Mouse (Mus musculus): ENCODE measurements around the gene Scn1a. TPM values are rescaled to one million over a fixed set of nuclear protein-coding genes. Genes with fewer than 3 reads are reported as not detected.
A peak's percentile ranks its signal among the peaks of the same experiment; 100 is the strongest.

Gene Scn1a
- polyA plus RNA-seq, 1 experiment: 1.7 TPM

- Histone ChIP-seq H3K4me1 (ENCODE audit: control insufficient read depth, insufficient read depth, low read length) (no peaks in the 10 kb centered on the region), H3K4me3 (replicated peaks; ENCODE audit: control insufficient read depth, low read depth, low read length) (no peak overlapping the region), H3K27ac (ENCODE audit: control insufficient read depth, insufficient read depth, low read depth, low read length, poor library complexity) (no peak overlapping the region)
- no peak for TF ChIP-seq POLR2A (IDR thresholded peaks at IDR 0.05; ENCODE audit: borderline replicate concordance, control insufficient read depth, low read depth, low read length)
- no peak for TF ChIP-seq CTCF (IDR thresholded peaks at IDR 0.05; ENCODE audit: control insufficient read depth, insufficient read depth, low read length)
- 74% methylated on average over 3 of the region's 3 CpGs for WGBS
These were observed 4.4 kb downstream of the Scn1a start for GRCm38 (mm10) chr2:66436286-66436685.

GRCm38 (mm10) chr2:66409740-66410290 lies 30.8 kb downstream of the Scn1a start:
- H3K4me1 ChIP-seq (ENCODE audit: control insufficient read depth, insufficient read depth, low read length): peaks cover 2% of the 10 kb centered on the region; the same call in 1 of the 2 replicates
- 2% methylated on average over 14 of the region's 14 CpGs for WGBS
- H3K27ac ChIP-seq (ENCODE audit: control insufficient read depth, insufficient read depth, low read depth, low read length, poor library complexity): no peak overlapping the region
- H3K4me3 ChIP-seq (replicated peaks; ENCODE audit: control insufficient read depth, low read depth, low read length): no peak overlapping the region
- TF ChIP-seq POLR2A (IDR thresholded peaks at IDR 0.05; ENCODE audit: borderline replicate concordance, control insufficient read depth, low read depth, low read length) (no peak), CTCF (IDR thresholded peaks at IDR 0.05; ENCODE audit: control insufficient read depth, insufficient read depth, low read length) (peak; percentile 38; the same call in 1 of the 2 replicates)

GRCm38 (mm10) chr2:66408899-66409739 lies 31.5 kb downstream of the Scn1a start:
- TF ChIP-seq CTCF (IDR thresholded peaks at IDR 0.05; ENCODE audit: control insufficient read depth, insufficient read depth, low read length) (no peak), POLR2A (IDR thresholded peaks at IDR 0.05; ENCODE audit: borderline replicate concordance, control insufficient read depth, low read depth, low read length) (no peak)
- Histone ChIP-seq H3K4me1 (ENCODE audit: control insufficient read depth, insufficient read depth, low read length) (peaks cover 2% of the 10 kb centered on the region; the same call in 1 of the 2 replicates), H3K4me3 (replicated peaks; ENCODE audit: control insufficient read depth, low read depth, low read length) (no peak overlapping the region), H3K27ac (ENCODE audit: control insufficient read depth, insufficient read depth, low read depth, low read length, poor library complexity) (no peak overlapping the region)
- 6% methylated on average over 12 of the region's 12 CpGs for WGBS

GRCm38 (mm10) chr2:66408456-66408855 lies 32.2 kb downstream of the Scn1a start:
- H3K4me1 ChIP-seq (ENCODE audit: control insufficient read depth, insufficient read depth, low read length): peaks cover 2% of the 10 kb centered on the region; the same call in 1 of the 2 replicates
- TF ChIP-seq POLR2A (IDR thresholded peaks at IDR 0.05; ENCODE audit: borderline replicate concordance, control insufficient read depth, low read depth, low read length) (no peak), CTCF (IDR thresholded peaks at IDR 0.05; ENCODE audit: control insufficient read depth, insufficient read depth, low read length) (no peak)
- H3K4me3 ChIP-seq (replicated peaks; ENCODE audit: control insufficient read depth, low read depth, low read length): no peak overlapping the region
- 15% methylated on average over 11 of the region's 11 CpGs for WGBS
- H3K27ac ChIP-seq (ENCODE audit: control insufficient read depth, insufficient read depth, low read depth, low read length, poor library complexity): no peak overlapping the region

- TF ChIP-seq CTCF (IDR thresholded peaks at IDR 0.05; ENCODE audit: control insufficient read depth, insufficient read depth, low read length) (no peak), POLR2A (IDR thresholded peaks at IDR 0.05; ENCODE audit: borderline replicate concordance, control insufficient read depth, low read depth, low read length) (no peak)
- Histone ChIP-seq H3K4me3 (replicated peaks; ENCODE audit: control insufficient read depth, low read depth, low read length) (no peak overlapping the region), H3K4me1 (ENCODE audit: control insufficient read depth, insufficient read depth, low read length) (no peaks in the 10 kb centered on the region), H3K27ac (ENCODE audit: control insufficient read depth, insufficient read depth, low read depth, low read length, poor library complexity) (no peak overlapping the region)
- WGBS: 71% methylated on average over 5 of the region's 5 CpGs
These were observed 48.1 kb downstream of the Scn1a start for GRCm38 (mm10) chr2:66392586-66392985.

- H3K27ac ChIP-seq (ENCODE audit: control insufficient read depth, insufficient read depth, low read depth, low read length, poor library complexity): no peak overlapping the region
- H3K4me1 ChIP-seq (ENCODE audit: control insufficient read depth, insufficient read depth, low read length): no peaks in the 10 kb centered on the region
- TF ChIP-seq CTCF (IDR thresholded peaks at IDR 0.05; ENCODE audit: control insufficient read depth, insufficient read depth, low read length) (no peak), POLR2A (IDR thresholded peaks at IDR 0.05; ENCODE audit: borderline replicate concordance, control insufficient read depth, low read depth, low read length) (no peak)
- H3K4me3 ChIP-seq (replicated peaks; ENCODE audit: control insufficient read depth, low read depth, low read length): no peak overlapping the region
- WGBS: 84% methylated on average over 2 of the region's 2 CpGs
These were observed 72.7 kb downstream of the Scn1a start for GRCm38 (mm10) chr2:66367957-66368356.

GRCm38 (mm10) chr2:66350590-66350989 lies 90.0 kb downstream of the Scn1a start:
- WGBS: 76% methylated on average over 2 of the region's 2 CpGs
- TF ChIP-seq CTCF (IDR thresholded peaks at IDR 0.05; ENCODE audit: control insufficient read depth, insufficient read depth, low read length) (no peak), POLR2A (IDR thresholded peaks at IDR 0.05; ENCODE audit: borderline replicate concordance, control insufficient read depth, low read depth, low read length) (no peak)
- Histone ChIP-seq H3K4me3 (replicated peaks; ENCODE audit: control insufficient read depth, low read depth, low read length) (no peak overlapping the region), H3K27ac (ENCODE audit: control insufficient read depth, insufficient read depth, low read depth, low read length, poor library complexity) (no peak overlapping the region), H3K4me1 (ENCODE audit: control insufficient read depth, insufficient read depth, low read length) (no peaks in the 10 kb centered on the region)

- H3K4me3 ChIP-seq (replicated peaks; ENCODE audit: control insufficient read depth, low read depth, low read length): no peak overlapping the region
- WGBS: 93% methylated on average over 1 of the region's 1 CpGs
- no peak overlapping the region for H3K27ac ChIP-seq (ENCODE audit: control insufficient read depth, insufficient read depth, low read depth, low read length, poor library complexity)
- TF ChIP-seq POLR2A (IDR thresholded peaks at IDR 0.05; ENCODE audit: borderline replicate concordance, control insufficient read depth, low read depth, low read length): no peak
- TF ChIP-seq CTCF (IDR thresholded peaks at IDR 0.05; ENCODE audit: control insufficient read depth, insufficient read depth, low read length): no peak
- no peaks in the 10 kb centered on the region for H3K4me1 ChIP-seq (ENCODE audit: control insufficient read depth, insufficient read depth, low read length)
These were observed 94.0 kb downstream of the Scn1a start for GRCm38 (mm10) chr2:66346622-66347021.
